Mouse (Mus musculus): ENCODE data around the gene Gm20509. TPM values are rescaled to one million over a fixed set of nuclear protein-coding genes. Genes with fewer than 3 reads are reported as not detected.

Gm20509 gene
- total and polyA plus RNA-seq, 3 experiments = 0.29 TPM; not detected in 2

Other genes starting within 250 kb of the Gm20509 start
- 1 to 10 TPM; 2.8 to 5.1 TPM for gene Pygo1, start 176.8 kb upstream of the Gm20509 start, total RNA-seq (2021)
- 0.53 and 0.77 TPM in 2 replicates for gene Pygo1, start 176.8 kb upstream of the Gm20509 start, polyA plus RNA-seq (2012; rRNA removed)
- gene Dyx1c1, start 143.7 kb upstream of the Gm20509 start, total RNA-seq (2021) = 1 to 10 TPM in 1 of 2 experiments, under 1 TPM in 1; 0.61 to 1.4 TPM
- gene Dyx1c1, start 143.7 kb upstream of the Gm20509 start, polyA plus RNA-seq (2012; rRNA removed) = 0.44 and 0.62 TPM in 2 replicates
- gene Gm44503, start 143.6 kb upstream of the Gm20509 start, total RNA-seq (2021) = not detected
- 0.11 TPM in 1 of 2 replicates, not detected in the other for gene Gm44503, start 143.6 kb upstream of the Gm20509 start, polyA plus RNA-seq (2012; rRNA removed)
- 10 to 100 TPM; 21.7 to 25.3 TPM for gene Ccpg1os, start 117.1 kb upstream of the Gm20509 start, total RNA-seq (2021)
- 8.6 and 10.5 TPM in 2 replicates for gene Ccpg1os, start 117.1 kb upstream of the Gm20509 start, polyA plus RNA-seq (2012; rRNA removed)
- gene Ccpg1, start 117.0 kb upstream of the Gm20509 start, total RNA-seq (2021) = 100 to 1,000 TPM; 135 to 141 TPM
- 8.3 and 11.3 TPM in 2 replicates for gene Ccpg1, start 117.0 kb upstream of the Gm20509 start, polyA plus RNA-seq (2012; rRNA removed)
- gene Pigb, start 62.1 kb upstream of the Gm20509 start, total RNA-seq (2021) = 10 to 100 TPM; 13.3 to 14.7 TPM
- gene Pigb, start 62.1 kb upstream of the Gm20509 start, polyA plus RNA-seq (2012; rRNA removed) = 7.2 and 9.6 TPM in 2 replicates
- gene Rab27a, start 57.6 kb upstream of the Gm20509 start, total RNA-seq (2021) = 10 to 100 TPM; 36.2 to 36.8 TPM
- 3.3 and 5.5 TPM in 2 replicates for gene Rab27a, start 57.6 kb upstream of the Gm20509 start, polyA plus RNA-seq (2012; rRNA removed)
- under 1 TPM in 1 of 2 experiments, not detected in 1; 0.48 TPM for gene Khdc3, start 634 bp upstream of the Gm20509 start, total RNA-seq (2021)
- 0.25 and 0.33 TPM in 2 replicates for gene Khdc3, start 634 bp upstream of the Gm20509 start, polyA plus RNA-seq (2012; rRNA removed)
- 10 to 100 TPM; 53.3 to 61.1 TPM for gene Rsl24d1, start 11.0 kb downstream of the Gm20509 start, total RNA-seq (2021)
- 4.7 and 6.6 TPM in 2 replicates for gene Rsl24d1, start 11.0 kb downstream of the Gm20509 start, polyA plus RNA-seq (2012; rRNA removed)